Mouse (Mus musculus): ENCODE results near the gene Lsm12.
"Not testable (repeated sequence)": the region's sequence is repeated elsewhere in the genome, so short reads cannot be mapped to it uniquely, and the experiment has no call there.

Lsm12 gene

GRCm38 (mm10) chr11:102186235-102186634, 1.1 kb upstream of the Lsm12 start:
- DNase-seq (ENCODE audit: low spot score), result no peak

DNA sequence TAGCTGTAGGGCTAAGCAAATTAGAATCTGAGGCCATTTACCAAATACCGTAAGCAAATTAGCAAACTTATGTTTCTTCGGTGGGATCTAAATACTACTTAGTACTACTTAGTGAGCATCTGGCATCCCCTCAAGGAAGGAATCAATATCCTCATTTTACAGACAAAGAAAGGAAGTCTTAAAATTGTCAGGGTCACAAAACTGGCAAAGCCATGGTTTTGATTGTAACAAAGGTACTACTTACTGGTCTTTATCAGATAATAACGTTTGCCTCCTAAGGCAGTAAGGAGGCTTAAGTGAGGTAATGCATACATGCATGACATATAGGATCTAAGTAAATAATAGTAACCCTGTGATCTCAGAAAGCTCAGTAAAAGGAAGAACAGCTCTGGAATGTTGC, 581 bp upstream of the Lsm12 start:
- DNase-seq (ENCODE audit: low spot score), result no peak

DNA sequence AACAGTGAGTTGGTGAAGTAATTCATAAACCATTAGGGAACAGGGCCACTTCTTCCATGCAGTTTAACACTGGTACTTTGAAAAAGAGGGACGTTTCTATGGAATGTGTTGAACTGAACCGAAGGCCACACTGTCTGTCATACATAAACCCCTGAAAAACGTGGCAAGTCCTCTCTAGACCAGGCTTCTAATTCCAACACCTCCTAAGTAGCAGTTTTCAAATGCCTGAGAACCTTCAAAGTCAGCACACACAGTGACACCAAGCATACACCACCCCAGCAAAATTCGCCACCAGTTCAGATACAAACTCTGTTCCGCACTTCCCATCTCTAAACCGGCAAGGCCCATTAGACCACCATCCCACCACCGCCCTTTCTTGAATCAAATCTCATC, 847 bp downstream of the Lsm12 start:
- no peak for DNase-seq (ENCODE audit: low spot score)

DNA sequence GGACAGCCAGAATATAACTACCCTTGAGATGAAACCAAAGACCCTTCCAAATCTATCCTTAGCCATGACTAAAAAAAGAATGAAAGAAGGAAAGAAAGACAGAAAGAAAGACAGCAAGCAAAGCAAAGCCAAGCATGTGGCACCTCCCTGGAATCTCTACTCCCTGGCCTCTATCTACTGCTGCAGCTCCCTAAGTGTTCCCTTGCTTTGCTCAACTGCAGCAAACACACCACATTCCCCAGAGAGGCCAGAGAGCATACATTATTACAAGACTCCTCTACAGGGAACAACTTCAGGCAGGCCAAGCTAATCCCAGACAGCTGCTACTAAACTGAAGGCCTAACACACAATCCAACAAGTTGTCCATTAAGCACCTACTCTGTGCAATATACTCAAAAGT, 5.3 kb downstream of the Lsm12 start:
- no peak for DNase-seq (ENCODE audit: low spot score)

DNA sequence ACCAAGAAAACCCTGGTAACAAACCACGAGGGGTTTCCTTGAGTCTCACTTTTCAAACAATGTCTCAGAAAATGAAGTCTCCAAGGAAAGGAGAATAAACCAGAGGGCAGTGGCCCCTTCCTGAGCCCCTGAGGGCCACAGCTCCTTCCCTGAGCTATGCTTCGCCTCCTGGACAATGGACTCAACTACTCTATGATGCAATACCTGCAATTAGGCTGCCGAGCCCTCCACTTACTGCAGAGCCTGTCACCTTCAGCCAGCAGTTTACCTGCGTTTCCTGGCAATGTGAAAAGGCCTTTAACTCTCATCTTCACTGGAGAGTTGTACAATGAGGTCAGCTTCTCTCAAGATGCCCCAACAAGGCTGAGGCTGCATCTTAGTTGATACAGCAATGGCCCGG, 16.4 kb downstream of the Lsm12 start:
- DNase-seq (ENCODE audit: low spot score), result no peak

DNA sequence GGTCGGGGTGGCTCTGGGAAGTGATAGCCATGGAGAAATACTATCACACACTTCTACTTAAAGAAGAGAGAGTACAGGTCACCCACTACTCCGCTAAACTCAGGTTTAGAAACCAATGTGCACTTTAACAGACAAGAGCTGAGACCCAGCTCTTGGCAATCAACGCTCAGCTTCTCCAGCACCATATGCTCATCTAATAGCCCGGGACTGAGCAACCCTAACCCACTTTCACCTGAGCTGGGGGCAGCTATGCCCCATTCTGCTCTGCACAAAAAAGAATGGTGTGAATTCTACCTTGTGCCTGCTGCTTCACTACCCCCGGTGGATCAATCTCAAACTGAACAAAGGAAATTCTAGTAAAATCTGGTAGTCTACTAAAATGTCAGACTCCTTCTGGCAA, 17.6 kb downstream of the Lsm12 start:
- no peak for DNase-seq (ENCODE audit: low spot score)

GRCm38 (mm10) chr11:102165971-102166722, 18.9 kb downstream of the Lsm12 start:
- DNase-seq (ENCODE audit: low spot score), result no peak

- no peak for DNase-seq (ENCODE audit: low spot score)
These were observed 25.3 kb downstream of the Lsm12 start for GRCm38 (mm10) chr11:102159781-102160180.

DNA sequence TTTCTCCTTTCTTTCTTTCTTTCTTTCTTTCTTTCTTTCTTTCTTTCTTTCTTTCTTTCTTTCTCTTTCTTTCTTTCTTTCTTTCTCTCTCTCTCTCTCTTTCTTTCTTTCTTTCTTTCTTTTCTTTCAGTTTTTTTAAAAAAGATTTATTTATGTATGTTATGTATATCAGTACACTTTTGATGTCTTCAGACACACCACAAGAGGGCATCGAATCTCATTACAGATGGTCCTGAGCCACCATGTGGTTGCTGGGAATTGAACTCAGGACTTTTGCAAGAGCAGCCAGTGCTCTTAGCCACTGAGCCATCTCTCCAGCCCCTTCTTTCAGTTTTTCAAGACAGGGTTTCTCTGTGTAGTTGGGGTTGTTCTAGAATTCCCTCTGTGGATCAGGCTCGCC, 27.1 kb downstream of the Lsm12 start:
- DNase-seq (ENCODE audit: low spot score), result not testable (repeated sequence)

DNA sequence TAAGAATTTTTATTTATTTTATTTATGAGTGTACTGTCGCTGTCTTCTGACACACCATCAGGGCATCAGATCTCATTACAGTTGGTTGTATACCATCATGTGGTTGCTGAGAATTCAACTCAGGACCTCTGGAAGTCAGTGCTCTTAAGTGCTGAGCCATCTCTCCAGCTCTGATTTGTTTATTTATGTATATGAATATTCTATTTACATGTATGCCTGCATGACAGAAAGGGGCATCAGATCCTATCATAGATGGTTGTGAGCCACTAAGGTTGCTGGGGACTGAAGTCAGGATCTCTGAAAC, 28.4 kb downstream of the Lsm12 start:
- DNase-seq (ENCODE audit: low spot score), result no peak

DNA sequence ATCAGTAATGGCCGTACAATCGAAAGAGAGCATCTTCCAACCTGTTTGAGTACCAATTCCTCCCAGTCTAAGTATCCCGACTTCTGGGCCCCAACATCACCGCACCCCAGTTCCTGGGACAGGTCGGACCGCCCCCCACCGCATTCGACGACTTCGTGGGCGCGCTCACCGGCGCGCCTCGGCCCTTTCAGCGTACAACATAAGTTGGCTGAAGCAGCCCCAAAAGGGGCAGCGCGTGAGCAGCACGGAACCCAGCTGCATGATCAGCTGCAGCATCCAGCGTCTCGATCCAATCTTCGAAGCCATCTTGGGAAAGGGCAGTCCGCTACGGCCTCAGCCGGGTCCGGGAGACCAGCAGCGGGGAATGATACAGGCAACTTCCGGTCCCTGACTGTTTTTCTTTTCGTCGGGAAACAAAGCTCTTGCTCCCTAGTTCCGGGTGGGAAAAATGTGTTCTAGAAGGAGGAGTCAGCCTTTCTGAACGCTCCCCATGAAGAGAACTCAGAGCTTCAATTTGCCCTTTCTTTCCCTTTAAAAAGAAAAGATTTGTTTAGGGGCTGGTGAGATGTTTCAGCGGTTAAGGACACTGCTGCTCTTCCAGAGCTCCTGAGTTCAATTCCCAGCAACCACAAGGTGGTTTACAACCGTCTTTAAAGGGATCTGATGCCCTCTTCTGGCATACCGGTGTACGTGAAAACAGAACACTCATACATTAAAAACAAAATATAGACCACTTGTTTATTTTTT, 28.9 kb downstream of the Lsm12 start, which contains the start of gene Tmem101:
Tmem101 (minus strand) TSS at position 366 of the 747 bp plus-strand sequence.
- peak; percentile 85 for DNase-seq (ENCODE audit: low spot score)

DNA sequence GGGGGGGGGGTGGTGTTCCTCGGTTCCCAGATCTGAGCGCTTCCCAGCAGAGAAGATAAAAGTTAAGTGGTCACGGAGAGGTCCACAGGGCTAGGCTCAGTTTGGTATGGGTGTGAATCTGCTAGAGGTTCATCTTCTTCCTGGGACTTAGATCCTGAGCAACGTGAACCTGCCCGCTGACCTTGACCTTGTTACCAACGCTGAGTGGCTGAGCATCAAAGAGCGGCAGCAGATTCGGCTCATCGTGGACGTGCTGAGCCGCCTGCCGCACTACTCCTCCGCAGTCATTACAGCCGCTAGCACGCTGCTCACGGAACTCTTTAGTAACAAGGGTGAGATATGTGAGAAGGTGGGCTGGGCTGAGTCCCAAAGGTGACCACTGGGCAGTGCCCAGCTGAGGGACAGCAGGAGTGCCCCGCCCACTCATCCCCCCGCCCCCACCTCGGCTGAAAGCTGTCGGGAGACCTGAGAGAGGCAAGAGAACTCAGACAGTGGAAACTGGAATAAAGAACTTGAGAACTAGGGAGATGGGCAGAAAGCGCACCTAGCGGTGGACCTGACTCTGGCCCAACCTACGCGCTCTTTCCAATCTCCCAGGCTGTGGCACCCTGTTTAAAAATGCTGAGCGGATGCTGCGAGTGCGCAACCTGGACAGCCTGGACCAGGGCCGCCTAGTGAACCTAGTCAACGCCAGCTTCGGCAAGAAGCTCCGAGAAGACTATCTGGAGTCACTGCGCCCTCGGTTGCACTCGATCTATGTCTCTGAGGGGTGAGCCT, 37.7 kb downstream of the Lsm12 start:
- no peak for DNase-seq (ENCODE audit: low spot score)

DNA sequence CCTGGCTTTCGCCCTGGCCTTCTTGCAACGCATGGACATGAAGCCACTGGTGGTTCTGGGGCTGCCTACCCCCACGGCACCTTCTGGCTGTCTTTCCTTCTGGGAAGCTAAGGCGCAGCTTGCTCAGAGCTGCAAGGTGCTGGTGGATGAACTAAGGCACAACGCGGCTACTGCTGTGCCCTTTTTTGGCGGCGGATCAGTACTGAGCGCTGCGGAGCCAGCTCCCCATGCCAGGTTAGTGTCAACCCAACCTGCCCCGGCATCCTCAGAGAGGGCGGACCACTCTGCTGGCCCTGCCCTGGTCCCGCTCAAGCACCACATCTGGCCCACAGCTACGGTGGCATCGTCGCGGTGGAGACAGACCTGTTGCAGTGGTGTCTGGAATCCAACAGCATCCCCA, 38.6 kb downstream of the Lsm12 start:
- no peak for DNase-seq (ENCODE audit: low spot score)

DNA sequence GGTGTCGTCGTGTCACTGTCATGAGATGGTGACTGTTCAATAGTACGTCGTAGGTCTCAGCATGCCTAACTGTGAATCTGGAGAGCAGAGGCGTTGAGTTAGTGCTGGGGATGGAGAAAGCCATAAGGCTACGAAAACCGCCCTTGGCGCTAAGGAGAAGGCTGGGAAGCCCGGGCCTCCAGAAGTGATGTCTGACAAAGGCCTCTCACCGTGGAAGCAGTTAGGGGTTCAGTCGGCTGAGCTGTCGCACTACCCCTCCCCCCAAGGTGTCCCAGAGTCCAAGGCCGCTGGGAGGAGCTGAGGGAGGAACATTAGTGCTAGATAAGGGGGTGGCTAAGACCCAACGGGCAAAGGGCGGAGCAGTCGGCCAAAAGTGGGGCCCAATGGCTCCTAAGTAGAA, 39.1 kb downstream of the Lsm12 start:
- DNase-seq (ENCODE audit: low spot score), result peak; percentile 59

DNA sequence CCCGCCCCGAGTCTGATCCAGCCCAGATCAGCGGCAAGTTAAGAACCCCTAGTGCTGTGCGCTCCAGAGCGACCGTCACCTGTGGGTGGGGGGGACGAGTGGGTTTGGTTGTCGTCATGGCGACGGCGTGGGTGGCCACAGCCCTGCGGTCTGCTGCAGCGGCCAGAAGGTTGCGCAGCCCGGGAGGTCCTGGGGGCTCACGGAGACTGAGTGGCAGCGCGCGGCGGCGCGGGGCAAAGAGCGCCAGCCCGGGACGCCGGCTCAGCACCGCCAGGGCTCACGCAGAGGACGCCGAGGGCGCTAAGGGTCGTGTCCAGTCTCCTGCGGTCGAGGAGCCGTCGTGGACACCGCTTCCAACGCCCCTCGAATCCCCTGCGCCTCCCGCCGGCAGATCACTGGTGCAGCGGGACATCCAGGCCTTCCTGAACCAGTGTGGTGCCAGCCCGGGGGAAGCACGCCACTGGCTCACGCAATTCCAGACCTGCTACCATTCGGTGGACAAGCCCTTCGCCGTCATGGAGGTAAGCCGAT, 39.6 kb downstream of the Lsm12 start, which contains the start of gene Nags:
Nags (plus strand) TSS at position 43 of the 531 bp plus-strand sequence.
- no peak for DNase-seq (ENCODE audit: low spot score)

DNA sequence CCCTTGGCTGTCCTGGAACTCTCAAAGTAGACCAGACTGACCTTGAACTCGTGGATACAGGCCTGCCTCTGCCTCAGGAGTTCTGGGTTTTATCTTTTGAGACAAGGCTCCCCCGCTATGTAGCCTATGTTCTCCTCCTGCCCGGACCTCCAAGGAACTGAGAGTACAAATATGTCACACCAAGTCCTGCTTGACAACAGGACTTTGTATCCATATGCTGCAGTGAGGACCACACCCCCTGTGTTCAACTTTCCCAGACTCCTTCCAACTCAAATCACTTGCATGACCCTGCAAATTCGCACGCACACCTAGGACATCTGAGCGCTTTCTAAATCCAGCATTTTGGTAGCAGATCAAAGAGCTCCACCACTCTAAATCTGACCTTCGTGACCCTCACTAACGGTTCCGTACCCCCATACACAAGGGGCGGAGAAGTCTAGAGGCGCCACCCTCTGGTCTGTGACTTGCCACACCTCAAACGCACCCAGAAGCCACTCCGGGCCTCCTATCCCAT, 40.1 kb downstream of the Lsm12 start:
- DNase-seq (ENCODE audit: low spot score), result no peak

DNA sequence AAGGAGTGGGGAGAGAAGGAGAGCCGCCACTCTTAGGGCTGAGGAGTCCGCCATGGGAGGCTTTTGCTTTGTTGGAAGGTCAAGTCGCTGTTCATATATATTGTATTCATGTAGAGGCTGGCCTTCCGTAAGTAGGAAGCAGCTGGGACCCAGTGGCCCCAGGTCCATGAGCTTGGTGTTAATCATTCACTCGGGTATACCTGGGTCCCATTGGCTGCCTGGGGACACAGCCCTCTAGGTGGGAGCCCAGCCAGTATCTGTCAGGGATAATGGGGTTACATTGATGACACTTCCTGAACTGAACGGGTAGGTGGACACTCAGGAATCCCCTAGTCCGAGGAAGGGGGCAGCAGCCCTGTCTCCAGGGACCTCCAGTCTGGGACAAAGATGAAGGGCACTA, 42.7 kb downstream of the Lsm12 start:
- no peak for DNase-seq (ENCODE audit: low spot score)

DNA sequence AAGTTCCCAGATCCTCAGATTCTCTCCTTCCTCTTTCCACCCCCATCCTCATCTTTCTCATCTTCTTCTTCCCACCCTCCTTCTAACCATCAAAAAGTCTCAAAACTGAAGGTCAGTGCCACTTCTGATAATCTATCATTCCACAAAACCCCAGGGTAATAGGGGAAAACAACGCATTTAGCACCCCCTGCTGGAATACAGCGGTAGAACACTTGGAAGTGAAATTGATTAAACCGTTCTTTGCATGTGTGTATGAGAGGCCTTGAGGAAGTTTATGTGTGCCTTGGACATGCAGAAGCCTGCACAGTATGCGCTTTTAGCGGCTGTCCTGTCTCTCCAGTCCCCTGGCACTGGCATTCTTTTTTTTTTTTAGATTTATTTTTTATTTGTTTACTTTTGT, 44.6 kb downstream of the Lsm12 start:
- DNase-seq (ENCODE audit: low spot score), result no peak

- no peak for DNase-seq (ENCODE audit: low spot score)
These were observed 46.7 kb downstream of the Lsm12 start for GRCm38 (mm10) chr11:102138447-102138740.

DNA sequence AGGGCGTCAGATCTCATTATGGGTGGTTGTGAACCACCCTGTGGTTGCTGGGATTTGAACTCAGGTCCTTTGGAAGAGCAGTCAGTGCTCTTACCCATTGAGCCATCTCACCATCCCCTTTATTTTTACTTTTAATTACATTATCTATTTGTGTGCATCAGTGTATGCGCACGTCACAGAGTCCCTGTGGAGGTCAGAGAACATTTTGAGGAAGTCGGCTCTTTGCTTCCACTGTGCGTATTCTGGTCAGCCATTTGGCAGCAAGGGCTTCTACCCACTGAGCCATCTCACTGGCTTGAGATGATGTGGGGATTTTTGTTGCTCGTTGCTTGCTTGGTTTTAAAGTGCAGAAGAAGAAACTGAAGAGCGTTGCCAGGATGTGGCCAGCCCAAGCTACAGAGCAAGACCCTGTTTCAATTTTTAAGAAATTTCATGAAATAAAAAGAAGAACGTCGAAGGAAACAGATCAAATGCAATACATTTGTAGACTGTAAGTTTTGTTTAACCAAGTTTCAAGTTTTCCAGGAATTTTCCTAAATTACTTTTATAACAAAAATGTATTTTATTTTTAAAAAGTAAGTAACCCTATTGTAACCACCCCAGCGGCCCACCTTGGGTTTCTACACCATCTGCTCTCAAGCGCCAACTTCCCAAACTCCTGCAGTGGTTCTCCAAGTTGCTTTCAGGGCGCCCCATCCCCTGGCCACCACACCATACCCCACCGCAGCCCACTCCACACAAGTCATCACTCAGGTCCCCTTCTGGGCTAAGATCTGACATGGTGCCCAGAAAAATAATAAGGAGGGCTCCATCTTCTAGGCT, 47.3 kb downstream of the Lsm12 start:
- DNase-seq (ENCODE audit: low spot score), result no peak

- no peak for DNase-seq (ENCODE audit: low spot score)
These were observed 50.6 kb downstream of the Lsm12 start for GRCm38 (mm10) chr11:102134516-102134915.

DNA sequence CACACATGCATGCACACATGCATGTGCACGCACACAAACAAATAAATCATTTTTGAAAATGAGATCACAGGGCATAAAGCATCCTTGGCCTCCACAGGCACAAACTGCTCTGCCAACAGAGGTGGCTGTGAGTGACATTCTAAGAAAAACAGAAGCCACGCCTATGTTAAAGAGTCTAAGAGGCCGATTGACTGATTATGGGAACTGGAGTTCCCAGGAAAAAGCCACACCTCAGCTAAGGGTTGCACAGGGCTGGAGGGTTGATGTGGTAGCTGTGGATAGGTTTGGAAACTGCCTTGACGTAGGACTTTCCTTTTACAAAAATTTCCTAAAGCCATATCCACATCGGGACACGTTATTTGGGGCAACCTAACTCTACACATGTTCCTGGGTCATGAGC, 67.7 kb downstream of the Lsm12 start:
- DNase-seq (ENCODE audit: low spot score), result no peak
